Mouse (Mus musculus) MEL (cell line): ENCODE data around the gene Rdh1.

Experiments
- CTCF ChIP-seq, 3 experiments: IDR thresholded peaks in 2 of 3; conservative IDR thresholded peaks in 1 of 3; 2 replicates each; pipeline ENCODE4 v1.5.1; 2011 to 2012; ENCODE audit warnings: low read length in 3 of 3, low read depth in 2 of 3, mild to moderate bottlenecking in 2 of 3, improper control_type of control experiment in 1 of 3, inconsistent platforms in 1 of 3, mixed read lengths in 1 of 3, moderate library complexity in 1 of 3; ENCODE audit not compliant: control insufficient read depth in 1 of 3, insufficient read depth in 1 of 3, poor library complexity in 1 of 3, severe bottlenecking in 1 of 3
- EP300 ChIP-seq, 2 experiments: IDR thresholded peaks; 2 replicates each; pipeline ENCODE4 v1.6.1; 2011; ENCODE audit warnings: improper control_type of control experiment in 2 of 2, low read length in 2 of 2, low read depth in 1 of 2, mild to moderate bottlenecking in 1 of 2
- GATA1 ChIP-seq: IDR thresholded peaks from 2 replicates; pipeline ENCODE4 v1.6.1; 2011; ENCODE audit warnings: low read depth, low read length, improper control_type of control experiment
- JUND ChIP-seq: IDR thresholded peaks from 2 replicates; pipeline ENCODE4 v1.6.1; 2011; ENCODE audit warnings: low read depth, mild to moderate bottlenecking, improper control_type of control experiment, low read length
- MYB ChIP-seq: IDR thresholded peaks from 2 replicates; pipeline ENCODE4 v1.6.1; 2011; ENCODE audit warnings: mild to moderate bottlenecking, low read depth, low read length, improper control_type of control experiment
- POLR2A ChIP-seq, 2 experiments: IDR thresholded peaks; 2 replicates each; pipeline ENCODE4 v1.6.1; 2011 to 2012; ENCODE audit warnings: low read length in 2 of 2, mild to moderate bottlenecking in 2 of 2, control low read depth in 1 of 2, improper control_type of control experiment in 1 of 2, low read depth in 1 of 2, moderate library complexity in 1 of 2; ENCODE audit not compliant: control insufficient read depth in 1 of 2, insufficient read depth in 1 of 2, poor library complexity in 1 of 2
- POLR2AphosphoS5 ChIP-seq: IDR thresholded peaks from 2 replicates; pipeline ENCODE4 v1.6.1; 2012; ENCODE audit warnings: low read depth, borderline replicate concordance, mild to moderate bottlenecking, inconsistent platforms, low read length, moderate library complexity, mixed read lengths
- RAD21 ChIP-seq: IDR thresholded peaks from 2 replicates; pipeline ENCODE4 v1.6.1; 2011; ENCODE audit warnings: mild to moderate bottlenecking, low read depth, low read length, improper control_type of control experiment
- UBTF ChIP-seq: IDR thresholded peaks from 2 replicates; pipeline ENCODE4 v1.6.1; 2012; ENCODE audit warnings: low read depth, mild to moderate bottlenecking, inconsistent platforms, low read length, improper control_type of control experiment, moderate library complexity, borderline replicate concordance; ENCODE audit not compliant: insufficient read depth
- USF2 ChIP-seq, 2 experiments: IDR thresholded peaks; 2 replicates each; pipeline ENCODE4 v1.6.1; 2011 to 2012; ENCODE audit warnings: improper control_type of control experiment in 2 of 2, low read length in 2 of 2, borderline replicate concordance in 1 of 2, inconsistent platforms in 1 of 2, low read depth in 1 of 2, mild to moderate bottlenecking in 1 of 2; ENCODE audit not compliant: insufficient read depth in 1 of 2
- ZMIZ1 ChIP-seq: IDR thresholded peaks from 2 replicates; pipeline ENCODE4 v1.6.1; 2012; ENCODE audit warnings: low read depth, mild to moderate bottlenecking, inconsistent platforms, low read length, improper control_type of control experiment, moderate library complexity

DNA sequence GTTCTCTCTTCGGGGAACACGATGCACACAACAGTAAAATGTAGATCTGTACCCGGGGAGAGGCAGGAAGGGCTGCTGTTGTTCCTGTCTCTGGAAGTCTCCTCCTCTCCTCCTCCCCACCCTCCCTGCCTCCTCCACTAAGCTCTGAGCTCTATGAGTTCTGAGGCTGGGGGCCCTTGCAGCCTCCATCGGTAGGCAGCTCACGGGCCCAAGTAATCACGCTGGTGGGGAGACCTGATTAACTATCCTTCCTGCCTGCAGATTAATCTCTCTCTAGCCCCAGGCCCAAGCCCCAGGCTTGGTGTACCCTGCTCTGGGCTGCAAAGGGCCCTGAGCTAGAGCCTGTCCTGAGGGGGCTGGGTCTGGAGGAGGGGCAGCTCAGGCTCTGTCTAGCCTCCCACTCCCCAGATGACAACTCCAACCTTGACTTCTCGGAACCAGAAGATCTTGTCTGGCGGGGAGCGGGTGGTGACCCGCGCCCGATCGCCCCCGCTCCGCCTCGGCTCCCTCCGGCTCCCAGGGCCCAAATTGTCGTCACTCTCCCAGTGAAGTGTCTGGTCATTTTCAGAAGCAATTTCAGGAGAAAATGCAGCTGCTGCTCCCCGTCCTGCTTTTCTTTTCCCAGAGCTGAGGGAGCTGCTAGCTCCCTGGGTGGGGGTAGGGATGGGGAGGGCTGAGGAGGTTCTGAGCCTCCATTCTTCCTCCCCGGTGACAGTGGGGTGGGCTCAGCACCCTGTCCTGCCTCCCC, 37.7 kb upstream of the Rdh1 start:
- TF ChIP-seq CTCF (IDR thresholded peaks at IDR 0.05 in 2 of 3, conservative IDR thresholded peaks at IDR 0.05 in 1 of 3; ENCODE audit: control insufficient read depth in 1 of 3, insufficient read depth in 1 of 3, low read depth in 2 of 3, low read length in 3 of 3, poor library complexity in 1 of 3, severe bottlenecking in 1 of 3) (no peak), USF2 (IDR thresholded peaks at IDR 0.05; ENCODE audit: borderline replicate concordance in 1 of 2, insufficient read depth in 1 of 2, low read depth in 1 of 2, low read length in 2 of 2) (no peak), UBTF (no peak), POLR2A (IDR thresholded peaks at IDR 0.05; ENCODE audit: control insufficient read depth in 1 of 2, insufficient read depth in 1 of 2, low read depth in 1 of 2, low read length in 2 of 2, poor library complexity in 1 of 2) (no peak), ZMIZ1 (no peak), GATA1 (no peak), RAD21 (no peak), EP300 (IDR thresholded peaks at IDR 0.05; ENCODE audit: low read depth in 1 of 2, low read length in 2 of 2) (no peak), POLR2AphosphoS5 (no peak), MYB (no peak), JUND (no peak)
